Mouse (Mus musculus) testis, adult 2 months (tissue): Measurements from ENCODE around the gene Themis3. TPM values are rescaled to one million over a fixed set of nuclear protein-coding genes. Genes with fewer than 3 reads are reported as not detected.

Experiments
- H3K27ac ChIP-seq: fragments of 200-500 bp; 2 replicates; pipeline ENCODE4 v1.5.1; 2012; ENCODE audit warnings: low read depth, low read length; ENCODE audit not compliant: control insufficient read depth, insufficient read depth
- H3K27me3 ChIP-seq: fragments of 200-500 bp; 2 replicates; pipeline ENCODE4 v1.6.1; 2012; ENCODE audit warnings: mild to moderate bottlenecking, low read length, moderate library complexity; ENCODE audit not compliant: control insufficient read depth, insufficient read depth
- H3K36me3 ChIP-seq: fragments of 200-500 bp; 2 replicates; pipeline ENCODE4 v1.6.1; 2012; ENCODE audit warnings: mild to moderate bottlenecking, low read length; ENCODE audit not compliant: control insufficient read depth, insufficient read depth
- H3K4me1 ChIP-seq: fragments of 200-500 bp; 2 replicates; pipeline ENCODE4 v1.6.1; 2012; ENCODE audit warnings: low read length; ENCODE audit not compliant: control insufficient read depth, insufficient read depth
- H3K4me3 ChIP-seq: fragments of 200-500 bp; 2 replicates; pipeline ENCODE4 v1.5.1; 2012; ENCODE audit warnings: low read depth, mild to moderate bottlenecking, low read length, moderate library complexity, mixed read lengths; ENCODE audit not compliant: control insufficient read depth
- CTCF ChIP-seq: fragments of 200-500 bp; IDR thresholded peaks from 2 replicates; pipeline ENCODE4 v1.5.1; 2012; ENCODE audit warnings: low read depth, mild to moderate bottlenecking, inconsistent platforms, low read length, moderate library complexity; ENCODE audit not compliant: control insufficient read depth, insufficient read depth, insufficient replicate concordance
- POLR2A ChIP-seq: fragments of 200-500 bp; IDR thresholded peaks from 2 replicates; pipeline ENCODE4 v1.6.1; 2012; ENCODE audit warnings: low read depth, mild to moderate bottlenecking, inconsistent platforms, low read length, moderate library complexity; ENCODE audit not compliant: control insufficient read depth
- polyA plus RNA-seq: library from polyadenylated mRNA; depleted of rRNA; stranded (reverse); fragments of >200 nt; gene quantifications from 2 replicates; pipeline ENCODE4 v1.2.3, GENCODE M21; 2012; rRNA removed

Themis3 gene
- polyA plus RNA-seq, 1 experiment, result not detected

- Histone ChIP-seq H3K27me3 (no peaks in the 10 kb centered on the region), H3K27ac (no peak overlapping the region), H3K4me3 (no peak overlapping the region), H3K4me1 (no peaks in the 10 kb centered on the region; the same call in 1 of the 2 replicates), H3K36me3 (no peaks in the 10 kb centered on the region)
- TF ChIP-seq CTCF (no peak), POLR2A (no peak)
Measured at GRCm38 (mm10) chr17:66504964-66505363, 89.5 kb downstream of the Themis3 start.

Other genes starting within 250 kb of the Themis3 start
- 5.6 and 6.8 TPM in 2 replicates for gene Mtcl1, start 144.9 kb downstream of the Themis3 start, polyA plus RNA-seq
- gene Rab12, start 74.9 kb downstream of the Themis3 start, polyA plus RNA-seq, result 10.0 and 11.3 TPM in 2 replicates